Mouse (Mus musculus) heart, embryonic 12.5 days (tissue): ENCODE data around the gene Helb. TPM values are rescaled to one million over a fixed set of nuclear protein-coding genes. Genes with fewer than 3 reads are reported as not detected.

ENCODE experiments used
- ATAC-seq: fragments of 200-750 bp; cut with Nextera tagmentation; 2 replicates; pipeline ENCODE4 v1.8.0; 2017; ENCODE audit warnings: moderate TSS enrichment, moderate library complexity; ENCODE audit not compliant: insufficient number of reproducible peaks, low FRiP score
- H3K27ac ChIP-seq: fragments of 300-500 bp; sonication (generic); 2 replicates; pipeline ENCODE4 v1.5.1; 2016; ENCODE audit warnings: mild to moderate bottlenecking, moderate library complexity; ENCODE audit not compliant: poor library complexity, severe bottlenecking
- H3K27me3 ChIP-seq: fragments of 300-500 bp; sonication (generic); replicated peaks from 2 replicates; pipeline ENCODE4 v1.6.1; 2016; ENCODE audit warnings: mild to moderate bottlenecking, moderate library complexity
- H3K36me3 ChIP-seq: fragments of 300-500 bp; sonication (generic); 2 replicates; pipeline ENCODE4 v1.6.1; 2016; ENCODE audit warnings: mild to moderate bottlenecking, moderate library complexity
- H3K4me1 ChIP-seq: fragments of 300-500 bp; sonication (generic); replicated peaks from 2 replicates; pipeline ENCODE4 v1.6.1; 2016; ENCODE audit warnings: mild to moderate bottlenecking
- H3K4me2 ChIP-seq: fragments of 300-500 bp; sonication (generic); 2 replicates; pipeline ENCODE4 v1.6.1; 2016; ENCODE audit warnings: mild to moderate bottlenecking, moderate library complexity
- H3K4me3 ChIP-seq: fragments of 300-500 bp; sonication (generic); 2 replicates; pipeline ENCODE4 v1.5.1; 2016; ENCODE audit warnings: mild to moderate bottlenecking
- H3K9ac ChIP-seq: fragments of 300-500 bp; sonication (generic); 2 replicates; pipeline ENCODE4 v1.6.1; 2016; ENCODE audit warnings: mild to moderate bottlenecking, moderate library complexity
- H3K9me3 ChIP-seq: fragments of 300-500 bp; sonication (generic); replicated peaks from 2 replicates; pipeline ENCODE4 v1.6.1; 2016; ENCODE audit warnings: mild to moderate bottlenecking, moderate library complexity
- WGBS: fragments of 180-500 bp; shearing (Covaris S2); methylation state at CpG from one replicate; pipeline ENCODE4 v1.1.7; 2016; 5-methylcytosine and 5-hydroxymethylcytosine counted together
- polyA plus RNA-seq: library from polyadenylated mRNA; unstranded; fragments of >200 nt; fragmentation: Nextera tagmentation; extraction: Ambion mirVana; gene quantifications from 2 replicates; pipeline ENCODE4 v1.2.1, GENCODE M21; 2016

Helb gene
- polyA plus RNA-seq, 1 experiment from 2014 or later: 6.3 TPM

DNA sequence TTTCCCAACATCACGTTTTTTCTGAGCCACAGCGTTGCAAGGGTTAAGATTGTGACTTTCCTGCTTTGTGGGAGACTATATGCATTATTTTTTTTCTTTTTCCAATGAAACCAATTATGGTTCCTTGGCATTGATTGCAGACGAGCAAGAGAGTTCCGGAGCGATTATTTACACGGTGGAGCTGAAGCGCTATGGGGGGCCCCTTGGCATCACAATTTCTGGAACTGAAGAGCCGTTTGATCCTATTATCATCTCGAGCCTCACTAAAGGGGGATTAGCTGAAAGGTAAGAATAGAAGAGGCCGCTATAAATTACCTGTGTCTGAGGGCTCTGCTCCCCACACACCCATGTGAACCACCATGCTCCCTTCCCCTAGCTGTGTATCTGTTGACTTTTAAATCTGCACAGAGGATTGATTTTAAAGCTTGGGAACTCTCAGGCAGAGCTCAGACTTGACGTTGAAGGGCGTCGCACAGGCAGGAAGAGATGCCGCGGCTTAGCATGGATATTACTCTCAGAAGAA, 77.5 kb downstream of the Helb start:
- no peaks in the 10 kb centered on the region for H3K27me3 ChIP-seq
- H3K27ac ChIP-seq: no peak overlapping the region
- H3K4me2 ChIP-seq: no peak overlapping the region
- no peaks in the 10 kb centered on the region for H3K4me1 ChIP-seq
- no peak overlapping the region for H3K9ac ChIP-seq
- 68% methylated on average over 15 of the region's 15 CpGs for WGBS
- ATAC-seq: no peak
- H3K9me3 ChIP-seq: no peaks in the 10 kb centered on the region
- H3K4me3 ChIP-seq: no peak overlapping the region
- H3K36me3 ChIP-seq: peaks cover 7% of the 10 kb centered on the region; the same call in 1 of the 2 replicates

DNA sequence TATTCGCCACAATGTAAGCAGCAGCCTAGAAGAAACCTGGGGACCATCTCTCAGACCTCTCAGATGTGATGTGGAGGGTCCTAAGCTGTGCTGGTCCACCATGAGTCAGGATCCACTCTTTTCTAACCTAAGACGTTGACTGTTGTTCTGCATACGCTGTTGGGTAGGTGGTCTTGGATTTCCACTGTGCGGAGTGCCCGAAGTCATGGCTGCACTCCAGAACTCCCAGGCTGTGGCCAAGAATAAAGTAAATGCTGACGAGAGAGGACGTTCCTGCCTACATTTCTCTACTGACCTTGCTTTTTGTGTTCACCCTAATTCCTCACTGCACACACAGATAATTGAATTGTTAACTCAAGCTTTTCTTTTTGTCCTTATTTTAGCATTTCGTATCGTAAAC, 78.9 kb downstream of the Helb start:
- ATAC-seq: no peak
- WGBS: 89% methylated on average over 9 of the region's 9 CpGs

More for the DNA sequence above, 78.9 kb downstream of the Helb start:
- H3K9me3 ChIP-seq: no peaks in the 10 kb centered on the region
- H3K36me3 ChIP-seq: peaks cover 5% of the 10 kb centered on the region; the same call in 1 of the 2 replicates
- no peak overlapping the region for H3K4me3 ChIP-seq
- H3K4me1 ChIP-seq: no peaks in the 10 kb centered on the region
- no peak overlapping the region for H3K27ac ChIP-seq
- H3K27me3 ChIP-seq: no peaks in the 10 kb centered on the region
- no peak overlapping the region for H3K9ac ChIP-seq
- no peak overlapping the region for H3K4me2 ChIP-seq

Other genes with a start within 250 kb of the Helb start
- gene Tmbim4, start 88.6 kb upstream of the Helb start, polyA plus RNA-seq: 103 and 105 TPM in 2 replicates
- gene Irak3, start 89.1 kb upstream of the Helb start, polyA plus RNA-seq: 0.20 and 0.32 TPM in 2 replicates
- 31.7 and 32.0 TPM in 2 replicates for gene Llph, start 114.1 kb upstream of the Helb start, polyA plus RNA-seq